Mouse (Mus musculus) neutrophil, adult 5-6 weeks (primary cell): ENCODE results near the gene Shb. TPM values are rescaled to one million over a fixed set of nuclear protein-coding genes. Genes with fewer than 3 reads are reported as not detected.

Experiments
- ATAC-seq: fragments of 151-379, 151-347 bp; 2 replicates; pipeline ENCODE4 v1.8.0; 2017; ENCODE audit warnings: mild to moderate bottlenecking, moderate TSS enrichment; ENCODE audit not compliant: insufficient number of reproducible peaks, poor library complexity, low FRiP score, severe bottlenecking; ENCODE audit errors: extremely low read depth
- total RNA-seq: library from RNA; stranded (forward); fragments of 200-1000 nt; gene quantifications from 2 replicates; pipeline ENCODE4 v1.2.3, GENCODE M21; 2017

Gene Shb
- total RNA-seq, 1 experiment from 2014 or later, result 2.1 TPM

DNA sequence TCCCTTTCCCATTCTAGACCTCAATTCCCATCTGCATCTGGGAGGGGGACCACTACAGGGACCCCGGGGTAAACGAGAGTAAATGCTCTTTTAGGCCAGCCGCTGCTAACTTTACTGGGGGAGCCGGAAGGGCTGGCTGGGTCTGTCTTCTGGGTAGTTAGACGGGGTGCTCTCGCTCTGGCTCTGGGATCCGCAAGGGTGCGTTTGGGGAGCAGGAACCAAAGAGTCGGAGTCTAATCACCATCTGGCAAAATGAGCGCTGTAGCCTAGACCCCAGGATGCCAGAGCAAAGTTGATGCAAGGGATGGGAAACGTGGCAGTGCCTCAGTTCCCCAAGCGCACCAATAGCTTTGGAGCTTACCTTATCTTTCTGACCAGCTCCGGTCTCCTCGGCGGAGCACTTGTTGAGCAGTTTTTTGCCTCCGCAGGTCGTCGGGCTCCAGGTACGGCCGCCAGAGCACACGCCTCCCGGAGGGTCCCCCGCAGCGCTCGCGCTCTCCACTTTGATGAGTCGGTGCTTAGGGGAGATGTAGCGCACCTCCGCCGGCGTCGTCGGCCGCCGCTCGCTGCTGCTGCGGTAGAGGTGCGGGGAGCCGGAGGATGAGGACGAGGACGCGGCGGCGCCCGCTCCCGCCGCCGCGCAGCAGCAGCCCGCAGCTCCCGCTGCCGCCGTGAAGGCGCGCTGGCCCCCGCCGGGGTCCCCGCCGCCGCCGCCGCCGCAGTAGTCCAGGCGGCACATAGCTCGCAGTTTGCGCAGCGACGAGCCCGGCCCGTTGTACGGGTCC lies 2.9 kb downstream of the Shb start:
- no peak for ATAC-seq

DNA sequence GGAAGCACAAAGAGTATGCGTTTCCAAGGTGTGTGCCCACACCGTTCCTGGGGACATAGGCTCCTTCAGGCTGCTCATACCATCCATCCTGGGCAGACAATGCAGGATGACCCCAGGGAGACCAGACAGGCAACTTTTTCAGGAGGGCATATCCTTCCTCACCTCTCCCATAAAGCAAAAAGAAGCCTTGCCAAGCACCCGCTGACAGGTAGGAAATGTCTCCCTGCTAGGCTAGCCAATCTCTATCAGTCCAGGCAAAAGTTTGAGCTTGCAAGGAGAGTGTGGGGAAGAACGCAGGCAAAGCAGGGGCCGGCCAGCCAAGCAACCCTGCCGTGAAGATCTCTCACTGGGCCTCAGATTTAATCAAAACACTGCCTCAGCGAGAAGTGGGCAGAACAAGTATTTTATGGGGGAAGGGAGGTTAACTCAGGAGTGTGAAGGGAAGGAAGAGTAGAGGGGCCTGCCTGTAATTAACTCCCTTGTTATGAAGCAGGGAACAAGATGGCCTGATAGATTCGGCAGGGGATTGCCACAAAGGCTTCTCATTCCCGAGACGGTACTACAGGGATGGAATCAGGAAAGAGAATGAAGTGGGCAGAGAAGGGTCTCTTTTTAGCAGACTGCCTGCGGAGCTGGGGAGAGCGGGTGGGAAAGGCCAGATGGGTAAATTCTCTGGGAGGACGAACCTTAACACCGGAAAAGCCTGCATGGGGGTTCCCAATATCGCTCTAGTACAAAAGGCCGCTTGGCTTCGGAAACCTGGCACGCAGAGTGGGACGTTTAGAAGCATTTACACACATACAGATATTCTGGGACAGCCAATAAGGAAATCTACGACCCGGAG lies 3.7 kb downstream of the Shb start:
- ATAC-seq, result no peak

DNA sequence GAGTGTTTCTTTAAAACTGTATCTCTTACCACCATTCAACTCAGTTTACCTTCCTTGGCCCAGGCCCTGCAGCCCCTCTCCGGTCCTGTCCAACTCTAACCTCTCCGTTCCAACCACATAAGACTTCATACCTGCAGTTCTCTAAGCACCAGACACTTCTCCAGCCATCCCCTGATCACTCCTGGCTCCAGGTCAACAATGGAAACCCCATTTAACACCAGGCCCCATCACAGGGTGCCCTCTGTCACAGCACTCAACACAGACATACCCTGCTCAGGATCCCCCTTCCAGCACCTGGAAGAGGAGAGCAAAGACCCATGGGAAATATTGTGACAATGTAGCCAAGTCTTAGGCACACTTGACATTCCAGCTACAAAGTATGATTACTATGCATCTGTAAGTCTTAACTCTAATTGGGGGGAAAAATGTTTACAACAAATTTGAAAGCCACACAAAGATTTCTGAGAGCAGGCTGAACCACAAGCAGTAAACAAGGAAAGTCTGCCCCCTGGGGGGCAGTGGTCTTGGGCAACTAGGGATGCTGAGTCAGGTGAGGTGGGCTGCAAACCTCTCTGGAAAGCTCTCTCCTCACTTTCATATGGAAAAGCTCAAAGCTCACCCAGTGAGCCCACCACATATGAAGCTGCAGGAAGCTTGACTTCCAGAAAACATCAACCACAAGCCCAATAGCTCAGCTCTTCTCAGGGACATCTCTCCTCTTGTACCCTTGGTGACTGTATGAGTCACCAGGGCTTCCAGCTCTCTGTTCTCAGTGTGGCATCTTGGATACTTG lies 4.5 kb downstream of the Shb start:
- no peak for ATAC-seq

DNA sequence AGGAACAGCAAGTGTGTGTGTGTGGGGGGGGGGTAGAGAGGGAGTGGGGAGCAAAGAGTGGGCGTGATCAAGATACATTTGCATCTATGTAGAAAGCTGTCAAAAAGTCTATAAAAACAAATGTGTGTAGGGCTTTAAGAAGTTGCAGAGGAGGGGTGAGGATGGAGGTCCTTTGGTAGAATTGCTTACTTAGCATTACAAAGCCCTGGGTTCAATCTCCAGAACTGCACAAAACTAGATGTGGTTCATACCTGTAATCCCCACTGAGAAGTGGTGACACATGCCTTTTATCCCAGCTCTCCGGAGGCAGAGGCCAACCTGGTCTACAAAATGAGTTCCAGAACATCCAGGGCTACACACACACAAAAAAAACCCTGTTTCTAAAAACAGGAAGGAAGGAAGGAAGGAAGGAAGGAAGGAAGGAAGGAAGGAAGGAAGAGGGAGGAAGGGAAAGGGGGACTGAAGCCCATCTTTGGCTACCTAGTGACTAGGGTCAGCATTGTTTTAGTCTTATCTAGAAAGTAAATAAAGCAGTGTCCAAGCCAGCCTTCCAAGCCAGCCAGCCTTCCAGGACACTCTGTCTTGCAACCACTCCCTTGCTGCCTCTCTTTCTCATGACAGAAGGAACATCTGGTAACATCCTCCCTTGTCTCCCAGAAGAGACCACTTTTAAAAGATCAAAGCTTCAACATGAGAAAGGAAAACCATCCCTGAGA lies 5.3 kb downstream of the Shb start:
- no peak for ATAC-seq

DNA sequence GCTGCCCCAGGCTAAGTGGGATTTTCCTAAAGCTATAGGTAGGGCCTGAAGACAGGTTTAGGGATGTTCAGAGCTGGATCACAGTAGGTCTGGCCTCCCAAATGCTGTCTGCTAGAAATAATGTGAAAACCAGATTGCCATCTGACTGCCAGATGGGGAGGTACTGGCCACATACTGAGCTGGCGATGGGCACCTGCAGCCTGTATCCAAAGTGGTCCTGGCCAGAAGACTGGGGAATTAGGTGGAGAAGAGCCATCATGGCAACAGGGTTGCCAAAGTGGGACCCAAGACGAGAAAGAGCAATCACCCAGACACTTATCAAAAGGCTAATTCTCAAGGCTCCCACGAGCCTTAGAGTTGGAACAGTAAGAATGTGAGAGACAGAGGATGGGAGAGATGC lies 6.1 kb downstream of the Shb start:
- no peak for ATAC-seq

DNA sequence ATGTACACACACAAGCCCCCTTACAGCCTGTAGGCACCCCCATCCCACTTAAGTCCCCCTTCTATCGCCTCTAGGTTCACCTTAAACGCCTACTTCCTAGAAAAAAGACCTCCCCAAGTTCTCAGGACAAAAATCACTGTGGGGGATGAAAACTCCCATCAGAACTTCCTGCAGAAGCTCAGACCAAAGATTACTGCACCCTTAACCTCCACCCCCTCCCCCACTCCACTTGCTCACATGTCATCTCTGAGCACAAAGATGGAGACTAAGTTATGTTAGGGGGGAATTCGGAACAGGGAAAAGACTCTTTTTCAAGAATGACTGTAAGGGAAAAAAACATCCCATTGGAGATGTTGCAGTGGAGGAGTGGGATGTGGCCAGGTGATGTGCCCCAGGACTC lies 6.7 kb downstream of the Shb start:
- no peak for ATAC-seq

DNA sequence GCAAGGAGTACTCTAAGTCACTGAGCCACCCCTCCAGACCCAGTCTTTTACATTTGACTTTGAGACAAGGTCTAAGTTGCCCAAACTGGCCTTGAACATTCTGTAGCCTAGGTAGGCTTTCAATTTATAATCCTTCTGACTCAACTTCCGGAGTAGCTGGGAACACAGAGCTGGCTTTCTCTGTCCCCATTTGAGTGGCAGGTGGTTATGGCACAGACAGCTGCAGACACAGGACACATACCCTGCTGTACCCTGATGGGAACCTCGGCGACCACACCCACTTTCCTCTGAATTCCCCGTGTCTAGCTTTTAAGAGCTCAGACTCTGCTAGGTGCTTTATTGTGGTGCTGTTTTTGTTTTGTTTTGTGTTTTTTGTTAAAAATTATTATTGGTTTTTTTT lies 7.7 kb downstream of the Shb start:
- ATAC-seq, result no peak

DNA sequence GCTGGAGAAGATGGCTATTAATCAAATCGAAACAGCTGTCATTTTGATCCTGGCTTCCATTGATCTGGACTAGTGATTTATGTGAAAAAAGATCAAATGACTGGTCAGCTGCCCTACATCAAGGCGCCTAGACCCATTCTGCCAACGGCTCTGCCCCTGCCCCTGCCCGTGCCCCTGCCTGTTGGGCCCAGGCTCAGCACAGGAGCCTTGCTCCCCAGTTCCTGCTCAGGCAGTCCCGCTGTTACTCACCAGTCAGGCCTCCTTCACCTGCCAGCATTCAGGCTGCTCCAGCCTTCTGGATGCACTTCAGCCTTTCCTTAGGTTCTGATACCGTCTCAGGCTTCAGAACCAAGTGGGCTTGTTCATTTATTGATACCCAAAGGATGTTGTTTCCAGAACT lies 8.9 kb downstream of the Shb start:
- no peak for ATAC-seq

DNA sequence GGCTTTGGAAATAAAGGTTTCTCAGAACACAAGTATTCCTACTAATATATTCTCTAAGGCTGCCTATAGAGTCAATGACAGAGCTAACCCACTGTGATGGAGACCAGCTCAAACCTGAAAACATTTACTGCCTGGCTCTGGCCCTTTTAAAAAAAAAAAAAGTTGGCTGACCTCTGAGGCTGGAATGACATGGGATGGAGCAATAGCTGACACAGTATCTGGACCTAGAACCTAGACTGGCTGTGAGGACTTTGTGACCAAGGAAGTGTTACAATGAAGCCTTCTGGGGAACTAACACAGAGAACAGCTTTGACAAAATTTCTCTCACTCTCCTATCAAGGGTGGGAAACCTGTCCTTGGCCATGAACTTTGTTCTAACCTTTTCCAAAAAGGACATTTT lies 9.3 kb downstream of the Shb start:
- no peak for ATAC-seq

DNA sequence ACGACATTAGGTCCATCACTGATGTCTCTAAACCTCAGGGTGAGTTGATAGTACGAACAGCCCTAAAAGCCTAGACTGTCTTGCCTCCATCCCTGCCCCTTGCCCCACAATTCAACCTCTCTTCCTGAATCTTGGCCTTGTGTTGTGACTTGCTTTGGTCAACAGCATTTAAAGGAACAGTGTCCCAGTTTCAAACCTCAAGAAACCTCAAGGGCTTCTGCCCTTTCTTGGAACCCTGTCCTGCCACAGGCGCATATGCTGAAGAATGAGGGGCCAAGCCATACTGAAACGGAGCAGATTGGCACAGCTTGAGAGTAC lies 9.7 kb downstream of the Shb start:
- no peak for ATAC-seq

DNA sequence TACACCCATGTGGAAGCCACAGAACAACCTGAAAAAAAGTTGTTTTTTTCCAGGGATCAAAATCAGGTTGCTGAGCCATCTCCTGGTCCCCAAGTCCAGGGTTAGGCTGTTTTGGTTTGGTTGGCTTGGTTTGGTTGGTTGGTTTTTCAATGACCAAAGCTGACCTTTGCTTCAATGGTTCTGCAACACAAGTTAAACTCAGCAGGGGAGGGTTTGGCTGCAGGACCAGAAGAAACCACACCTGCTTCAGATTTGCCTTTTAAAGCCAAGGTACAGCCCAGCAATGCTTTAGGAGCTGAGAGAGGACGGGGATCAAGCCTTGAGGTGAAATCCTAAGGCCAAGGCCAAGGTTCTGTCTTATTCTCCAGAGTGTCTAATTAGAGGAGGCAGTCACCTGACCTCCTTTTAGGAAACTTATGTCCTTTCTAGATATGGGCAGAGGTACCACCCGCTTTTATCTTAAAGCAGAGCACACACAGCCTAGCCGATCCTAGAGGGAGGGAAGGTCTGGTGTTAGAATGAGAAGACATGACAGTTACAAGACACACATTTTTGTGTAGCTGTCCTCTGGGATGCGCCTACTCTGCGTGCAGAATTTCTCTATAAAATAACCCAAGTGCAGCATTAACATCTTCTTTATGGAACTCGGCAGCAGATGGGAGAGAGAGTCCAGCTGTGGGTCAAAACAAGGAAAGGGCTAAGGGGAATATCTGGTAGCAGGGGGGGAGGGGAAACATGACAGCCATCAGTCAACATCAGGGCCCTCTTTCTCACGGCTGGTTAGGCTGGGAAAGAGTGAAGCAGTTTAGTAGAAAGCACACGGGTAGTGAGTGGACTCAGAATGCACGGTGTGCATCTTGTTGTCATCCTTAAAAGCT lies 10.3 kb downstream of the Shb start:
- no peak for ATAC-seq

DNA sequence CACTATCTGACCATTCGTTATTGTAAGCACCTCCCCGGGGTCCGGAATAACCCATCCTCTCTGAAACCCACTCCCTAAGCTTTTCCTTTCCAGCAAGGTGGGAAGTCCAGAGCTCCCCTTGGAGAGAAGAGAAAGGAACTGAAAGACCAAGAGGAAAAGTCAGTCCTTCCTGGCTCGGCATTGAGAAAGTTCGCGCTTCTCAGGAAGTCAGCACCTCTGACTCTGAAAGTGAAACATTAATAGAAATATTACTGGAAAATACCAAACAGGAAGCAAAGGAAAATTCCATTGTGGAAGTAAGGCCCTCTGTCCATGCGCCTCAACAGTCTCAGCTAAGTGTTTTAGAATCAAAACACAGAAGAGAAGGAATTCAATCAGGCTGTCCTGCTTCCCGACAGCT lies 11.9 kb downstream of the Shb start:
- ATAC-seq, result no peak

DNA sequence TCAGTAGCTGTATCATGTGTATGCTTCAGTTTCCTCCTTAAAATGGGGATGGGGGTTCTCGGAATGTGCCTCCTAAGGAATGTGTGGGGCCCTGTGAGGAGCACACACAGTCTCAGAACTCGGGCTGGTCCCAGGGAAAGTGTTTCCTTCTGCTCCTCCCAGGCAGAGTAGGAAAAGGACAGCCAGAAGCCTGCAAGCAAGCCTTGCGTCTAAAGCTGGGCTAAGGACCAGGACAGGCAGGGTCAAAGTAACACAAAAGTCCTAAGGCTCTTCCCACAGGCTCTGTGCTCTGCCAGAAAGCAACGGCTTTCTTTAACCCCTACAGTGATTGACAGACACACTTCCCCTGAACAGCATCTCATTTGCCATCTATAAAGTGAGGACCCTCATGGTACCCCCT lies 14.9 kb downstream of the Shb start:
- ATAC-seq, result no peak

DNA sequence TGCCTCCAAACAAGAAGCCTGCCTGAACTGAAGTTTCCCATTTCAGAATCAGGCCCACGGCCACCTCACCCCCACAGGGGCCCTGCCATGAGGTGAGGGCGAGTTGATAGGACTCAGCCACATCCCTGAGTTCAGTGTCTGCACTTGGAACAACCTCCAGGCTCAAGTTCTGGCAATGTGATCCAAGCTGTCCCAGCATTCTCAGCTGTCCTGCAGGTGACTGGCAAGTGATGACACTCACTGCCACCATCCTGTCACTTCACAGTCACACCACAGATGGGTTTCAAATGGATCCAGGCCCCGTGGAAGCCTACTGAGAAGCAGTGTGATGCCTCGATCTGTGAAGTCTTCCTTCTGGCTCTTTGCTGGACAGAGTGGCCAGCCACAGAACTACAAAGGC lies 16.4 kb downstream of the Shb start:
- no peak for ATAC-seq

DNA sequence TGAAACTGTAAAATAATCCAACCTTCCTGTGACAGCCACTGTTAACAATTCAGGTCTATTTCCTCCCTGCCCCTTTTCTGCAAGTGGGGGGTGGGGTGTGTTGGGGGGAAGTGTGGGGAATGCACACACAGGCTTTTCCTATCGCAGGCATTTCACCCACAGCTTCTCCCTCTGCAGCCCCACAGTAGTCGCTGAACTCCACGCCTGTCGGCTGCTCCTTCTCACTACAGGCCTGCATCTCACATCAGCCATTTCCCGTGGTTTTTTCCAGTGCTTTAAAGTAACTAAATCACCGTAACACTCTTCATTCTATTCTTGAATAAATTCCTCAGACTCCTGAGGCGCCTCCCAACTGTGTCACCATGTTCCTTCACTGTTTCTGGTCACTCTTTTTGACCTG lies 17.9 kb downstream of the Shb start:
- ATAC-seq, result no peak

DNA sequence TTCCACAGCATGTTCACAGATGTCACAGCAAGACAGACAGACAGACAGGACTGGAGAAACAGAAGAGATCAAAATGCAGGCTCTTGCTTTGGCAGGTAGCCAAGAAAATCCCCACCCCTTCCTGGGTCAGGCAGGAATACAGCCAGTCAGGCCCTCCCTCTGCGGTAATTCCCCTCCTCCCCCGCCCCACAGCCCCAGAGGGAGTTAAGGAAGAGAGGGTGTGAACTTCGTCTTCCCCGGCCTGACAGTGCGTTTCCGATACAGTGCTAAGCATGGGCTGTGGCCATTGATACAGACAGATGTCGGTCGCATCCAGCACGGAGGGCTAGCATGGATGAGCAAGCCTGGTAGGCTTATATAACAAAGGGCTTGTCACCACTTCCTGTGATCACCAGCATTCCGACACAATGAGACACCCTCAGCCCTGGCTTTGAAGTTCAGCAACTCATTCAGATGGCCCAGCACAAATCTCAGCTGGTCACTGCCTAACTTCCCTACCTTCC lies 18.4 kb downstream of the Shb start:
- peak; percentile 37; the same call in 1 of the 2 replicates for ATAC-seq

DNA sequence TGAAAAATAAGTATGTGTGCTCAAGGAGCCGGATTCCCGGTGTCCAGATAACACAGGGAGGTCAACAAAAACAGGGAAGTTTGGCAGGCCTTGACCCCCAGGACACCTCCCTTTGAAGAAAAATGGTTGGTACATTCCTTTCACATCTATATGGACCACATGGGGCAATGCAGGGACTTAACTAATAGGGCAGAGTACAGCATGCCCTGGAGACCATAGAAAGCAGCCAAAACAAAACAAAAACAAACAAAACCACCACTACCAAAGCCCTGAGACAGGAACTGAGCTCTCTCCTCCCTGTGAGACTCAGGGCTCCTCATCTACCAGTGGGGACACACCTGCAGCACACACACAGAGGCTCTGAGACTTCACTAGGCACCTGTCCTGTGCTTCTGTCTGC lies 18.9 kb downstream of the Shb start:
- ATAC-seq, result no peak

DNA sequence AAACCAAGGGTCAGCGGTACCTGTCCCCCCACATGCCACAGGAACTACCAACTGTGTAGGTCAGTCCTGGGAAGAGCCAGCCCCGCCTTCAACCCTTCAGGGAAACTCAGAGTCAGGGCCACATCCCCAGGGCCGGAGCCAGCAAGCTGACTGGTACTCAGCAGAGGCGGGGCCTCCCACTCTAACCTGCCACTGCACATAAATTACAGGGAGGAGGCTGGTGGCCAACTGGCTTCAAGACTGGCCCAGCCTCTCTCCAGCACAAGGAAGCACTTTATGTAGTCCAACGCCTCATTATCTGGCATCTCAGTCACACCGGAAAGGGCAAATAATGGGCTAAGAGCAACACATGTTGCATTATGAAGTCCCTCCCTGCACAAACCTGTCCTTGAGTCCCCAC lies 22.1 kb downstream of the Shb start:
- no peak for ATAC-seq
